Mouse (Mus musculus) CD4-positive helper T cell, adult 2 months (primary cell): ENCODE data around the gene Cpne4.

Experiments used
- DNase-seq: peaks from one replicate; pipeline ENCODE4 v3.0.0-alpha.2; 2012; ENCODE audit warnings: low read depth, missing footprints, low spot score

Cpne4 gene

DNA sequence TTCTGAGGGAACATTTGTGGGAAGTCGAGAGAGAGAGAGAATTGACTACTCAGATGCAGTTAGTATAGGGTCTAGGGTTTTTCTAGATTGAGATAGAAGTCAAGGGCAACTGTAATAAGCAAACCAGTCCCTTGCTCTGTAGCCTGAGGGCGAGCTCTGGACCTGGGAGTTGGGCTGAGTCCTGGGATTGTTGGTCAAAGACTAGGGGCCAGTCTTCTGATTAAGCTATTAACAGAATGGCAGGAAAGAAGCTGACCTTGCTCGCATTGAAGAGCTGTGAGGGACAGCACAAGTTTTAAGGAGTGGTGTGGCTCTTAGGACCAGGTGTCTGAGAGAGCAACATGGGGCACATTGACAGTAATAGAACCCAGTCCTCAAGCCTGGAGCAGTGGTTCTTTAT lies 140.0 kb downstream of the Cpne4 start:
- no peak for DNase-seq

DNA sequence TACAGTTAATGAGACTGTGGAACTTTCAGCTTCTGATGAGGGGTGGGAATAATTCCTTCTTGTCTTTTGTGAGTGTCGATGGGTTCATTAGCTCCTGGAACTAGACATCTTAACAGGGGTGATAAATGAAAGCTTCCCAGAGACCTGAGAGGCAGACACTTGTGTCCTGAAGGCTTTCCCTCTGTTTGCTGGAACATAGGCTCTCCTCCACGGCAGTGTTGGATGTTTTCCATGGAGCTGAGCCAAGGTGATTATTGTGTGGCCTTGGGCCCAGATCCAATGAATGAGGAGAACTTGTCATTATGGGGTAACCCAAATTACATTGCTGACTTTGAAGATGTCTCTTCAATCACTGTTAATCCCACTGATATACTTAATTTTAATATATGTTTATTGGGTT lies 146.1 kb downstream of the Cpne4 start:
- no peak for DNase-seq

DNA sequence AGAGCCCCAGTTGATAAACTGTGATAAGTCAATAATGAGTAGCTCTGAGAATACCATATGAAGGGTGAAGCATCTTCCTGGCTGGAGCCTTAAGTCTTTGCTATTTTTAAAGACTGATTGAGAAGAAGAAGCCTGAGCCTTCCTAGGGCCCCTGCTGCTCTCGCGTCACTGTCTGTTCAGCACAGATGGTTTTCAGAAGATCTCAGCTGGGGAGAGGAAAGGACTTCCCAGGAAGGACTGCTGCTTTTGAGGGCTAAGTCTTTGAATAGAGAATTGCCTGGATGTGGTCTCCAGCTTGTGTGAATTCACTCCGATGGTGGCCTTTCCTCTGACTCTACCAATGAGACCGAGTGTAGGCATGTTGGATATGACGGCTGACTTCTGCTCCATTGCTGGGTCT lies 163.7 kb downstream of the Cpne4 start:
- DNase-seq: no peak

- DNase-seq: no peak
These were observed 178.2 kb downstream of the Cpne4 start for GRCm38 (mm10) chr9:104725311-104725710.

GRCm38 (mm10) chr9:104742661-104743380 lies 195.7 kb downstream of the Cpne4 start:
- DNase-seq: no peak

DNA sequence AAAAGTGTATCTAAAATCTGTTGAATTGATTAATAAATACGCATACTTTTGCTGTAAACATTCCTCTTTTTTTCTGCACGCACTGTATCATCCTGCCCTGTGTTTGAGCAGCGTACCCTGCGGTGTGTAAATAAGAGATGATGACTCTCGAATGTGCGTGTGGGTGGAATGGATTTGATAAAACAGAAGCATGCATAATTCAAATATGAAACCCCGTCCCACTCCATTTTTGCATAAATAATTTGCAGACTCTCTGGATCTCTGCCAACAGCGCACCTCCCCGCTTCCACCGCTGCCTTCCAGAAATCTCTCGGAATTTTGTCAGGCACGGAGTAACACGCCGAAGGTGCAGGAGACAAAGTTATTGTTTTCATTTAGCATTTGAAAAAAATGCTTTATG lies 208.4 kb downstream of the Cpne4 start:
- no peak for DNase-seq

GRCm38 (mm10) chr9:104760031-104760430 lies 212.9 kb downstream of the Cpne4 start:
- DNase-seq: no peak

GRCm38 (mm10) chr9:104776198-104776815 lies 229.2 kb downstream of the Cpne4 start:
- no peak for DNase-seq

DNA sequence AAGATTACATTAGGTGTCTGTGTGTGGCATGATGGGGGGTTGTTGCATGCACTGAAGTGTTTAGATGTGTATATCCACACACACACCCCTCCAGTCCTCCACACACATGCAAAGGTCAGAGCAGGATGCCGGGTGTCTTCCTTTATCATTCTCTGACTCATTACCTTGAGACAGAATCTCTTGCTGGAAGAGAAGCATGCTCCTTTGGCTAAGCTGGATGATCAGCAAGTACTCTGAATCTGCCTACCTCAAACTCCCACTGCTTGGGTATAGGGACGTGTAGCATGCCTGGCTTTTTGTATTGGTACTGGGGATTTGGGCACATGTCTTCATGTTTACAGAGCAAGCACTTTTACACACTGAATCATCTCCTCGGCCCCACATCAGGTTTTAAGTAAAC lies 230.0 kb downstream of the Cpne4 start:
- DNase-seq: no peak

DNA sequence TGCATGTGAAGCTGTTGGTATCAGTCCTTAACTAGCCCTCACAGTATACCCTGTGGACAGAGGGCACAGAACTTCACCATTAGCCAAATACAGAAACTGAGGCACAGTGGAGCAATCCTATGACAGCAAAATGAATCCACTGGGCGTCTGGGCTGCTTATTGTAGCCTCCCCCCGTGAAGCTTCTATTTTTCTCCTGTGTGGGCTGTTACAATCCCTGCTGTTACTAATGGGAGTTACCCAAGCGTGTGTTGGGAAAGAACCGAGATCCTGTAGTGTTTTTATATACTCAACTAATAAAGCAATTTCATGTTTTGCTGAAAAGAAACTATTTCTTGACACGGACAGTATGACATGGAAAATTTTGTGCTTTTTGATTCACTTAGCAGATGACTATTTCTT lies 230.7 kb downstream of the Cpne4 start:
- DNase-seq: no peak

- DNase-seq: no peak
These were observed 249.5 kb downstream of the Cpne4 start for GRCm38 (mm10) chr9:104796601-104797000.

- DNase-seq: no peak
These were observed 257.7 kb downstream of the Cpne4 start for GRCm38 (mm10) chr9:104804776-104805175.

DNA sequence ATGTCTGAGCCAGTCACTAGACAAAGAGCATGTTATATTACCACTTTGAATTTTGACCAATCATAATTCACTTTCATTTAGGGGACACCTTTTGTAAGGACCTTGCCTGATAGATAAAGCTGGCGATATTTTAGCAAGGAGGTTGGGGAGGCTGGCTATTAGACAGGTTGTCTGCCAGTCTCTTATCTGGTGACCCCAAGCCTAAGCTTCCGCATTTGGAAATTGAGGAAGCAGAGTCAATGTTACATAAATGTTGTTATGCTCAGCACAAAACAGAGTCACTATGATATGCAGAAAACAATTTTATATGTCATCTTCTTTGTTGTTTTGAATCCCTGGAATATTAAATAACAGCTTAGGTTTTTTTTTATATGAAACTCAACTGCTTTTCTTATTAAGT lies 267.6 kb downstream of the Cpne4 start:
- no peak for DNase-seq

DNA sequence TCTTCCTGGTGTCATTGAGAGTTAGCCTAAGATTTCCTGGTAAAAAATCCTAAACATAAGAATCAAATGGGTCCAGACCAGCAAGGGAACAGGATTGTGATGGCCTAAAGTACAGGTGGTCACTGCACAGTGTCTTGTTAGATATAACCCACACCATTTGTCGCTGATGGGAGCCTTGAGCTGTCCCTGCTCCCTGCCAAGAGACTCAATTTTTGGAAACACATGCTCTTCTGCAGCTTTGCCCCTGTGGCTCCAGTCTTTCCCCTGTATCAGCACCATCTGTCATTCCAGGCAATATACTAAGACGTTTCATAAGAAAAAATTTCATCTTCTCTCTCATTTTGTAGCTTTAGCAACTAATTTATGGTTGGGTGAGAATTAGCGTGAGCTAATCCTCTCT lies 281.6 kb downstream of the Cpne4 start:
- DNase-seq: no peak

GRCm38 (mm10) chr9:104832934-104833539 lies 286.0 kb downstream of the Cpne4 start:
- DNase-seq: no peak

DNA sequence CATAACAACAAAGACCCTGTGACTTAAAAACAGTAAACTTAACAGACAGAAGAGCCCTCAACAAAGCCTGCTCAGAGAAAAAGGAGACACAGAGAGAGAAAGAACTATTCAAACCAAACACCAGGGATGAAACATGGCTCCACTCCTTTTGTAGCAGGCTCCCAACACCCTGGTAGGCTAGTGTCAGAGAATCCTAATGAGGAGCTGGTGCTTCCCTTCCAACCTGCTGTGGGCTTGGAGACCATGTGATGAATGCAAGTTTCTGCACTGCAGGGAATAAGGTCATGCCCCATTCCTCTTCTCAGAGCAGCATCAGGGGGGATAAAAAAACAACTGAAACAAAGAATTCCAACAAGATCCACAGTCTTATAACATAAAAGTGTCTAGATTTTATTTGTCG lies 290.8 kb downstream of the Cpne4 start:
- no peak for DNase-seq

- no peak for DNase-seq
These were observed 294.2 kb downstream of the Cpne4 start for GRCm38 (mm10) chr9:104841278-104841677.

- DNase-seq: no peak
These were observed 298.3 kb downstream of the Cpne4 start for GRCm38 (mm10) chr9:104845226-104845930.

GRCm38 (mm10) chr9:104853701-104854100 lies 306.6 kb downstream of the Cpne4 start:
- no peak for DNase-seq

GRCm38 (mm10) chr9:104854245-104854921 lies 307.3 kb downstream of the Cpne4 start:
- DNase-seq: no peak

GRCm38 (mm10) chr9:104865830-104866229 lies 318.7 kb downstream of the Cpne4 start:
- DNase-seq: no peak

DNA sequence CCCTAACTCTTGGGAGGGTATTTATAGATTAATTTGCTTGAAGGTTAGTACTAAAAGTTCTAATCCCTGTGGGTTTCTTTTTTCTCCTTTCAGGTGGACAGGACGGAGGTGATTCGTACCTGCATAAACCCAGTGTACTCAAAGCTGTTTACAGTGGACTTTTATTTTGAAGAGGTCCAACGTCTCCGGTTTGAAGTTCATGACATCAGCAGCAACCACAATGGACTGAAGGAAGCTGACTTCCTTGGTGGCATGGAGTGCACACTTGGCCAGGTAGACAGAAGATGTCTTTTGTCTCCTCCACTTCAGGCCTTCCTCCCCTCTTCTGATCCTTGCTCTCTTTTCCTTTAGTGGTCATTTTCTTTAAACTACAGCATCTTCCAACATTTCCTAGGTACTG lies 325.5 kb downstream of the Cpne4 start:
- DNase-seq: no peak
